Mouse (Mus musculus): ENCODE measurements around the gene Srprb. TPM values are rescaled to one million over a fixed set of nuclear protein-coding genes. Genes with fewer than 3 reads are reported as not detected.
A peak's percentile ranks its signal among the peaks of the same experiment; 100 is the strongest.

The Srprb gene
- polyA plus RNA-seq, 1 experiment, result 48.8 TPM

DNA sequence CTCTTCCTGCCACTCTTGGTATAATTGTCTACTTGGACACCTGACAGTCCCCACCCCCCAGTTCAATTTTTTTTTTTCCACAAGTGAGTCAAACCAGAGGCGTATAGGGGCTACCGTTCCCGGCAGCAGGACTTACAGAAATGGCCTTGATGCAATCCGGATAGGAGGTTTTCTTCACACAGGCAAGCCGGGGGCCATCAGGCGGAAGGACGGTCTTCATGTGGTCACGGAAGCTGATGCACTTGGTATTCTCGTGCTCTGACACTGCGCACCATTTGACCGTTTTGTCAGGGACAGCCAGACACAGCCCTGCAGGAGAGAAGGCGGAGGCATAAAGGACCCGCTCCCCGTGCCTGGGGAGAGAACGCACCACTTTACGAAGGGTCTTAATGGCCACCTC is 25.8 kb upstream of the Srprb start:
- DNase-seq, result no peak
- 84% methylated on average over 16 of the region's 16 CpGs for WGBS
- TF ChIP-seq POLR2A (IDR thresholded peaks at IDR 0.05; ENCODE audit: borderline replicate concordance, insufficient read depth, low read length) (no peak), CTCF (IDR thresholded peaks at IDR 0.05; ENCODE audit: borderline replicate concordance, insufficient read depth, low read depth, low read length) (no peak)
- Histone ChIP-seq H3K4me3 (replicated peaks; ENCODE audit: insufficient read depth, low read depth, low read length) (no peak overlapping the region), H3K27me3 (ENCODE audit: control insufficient read depth, insufficient read depth, low read length) (no peaks in the 10 kb centered on the region), H3K4me1 (ENCODE audit: control insufficient read depth, insufficient read depth, low read length) (peaks cover 3% of the 10 kb centered on the region; the same call in 1 of the 2 replicates), H3K27ac (ENCODE audit: insufficient read depth, low read length) (no peak overlapping the region)

DNA sequence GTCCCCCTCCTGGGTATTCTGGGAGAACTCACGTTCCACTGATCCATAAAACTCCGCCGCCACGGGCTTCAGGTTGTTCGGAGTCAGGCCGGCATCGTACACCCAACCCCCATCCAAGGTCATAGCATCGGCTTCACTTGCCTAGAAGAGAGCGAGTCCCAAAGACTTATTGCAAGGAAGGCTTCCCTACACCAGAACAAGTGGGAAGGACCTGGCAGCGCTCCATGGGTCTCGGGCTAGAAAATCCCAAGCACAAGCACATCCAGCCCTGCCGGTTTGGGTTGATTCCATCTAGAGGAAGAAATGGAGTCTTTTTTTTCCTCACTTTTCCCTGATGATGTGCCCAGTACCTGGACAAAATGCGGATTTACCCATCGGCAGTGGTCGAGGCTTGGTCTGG is 24.9 kb upstream of the Srprb start:
- TF ChIP-seq CTCF (IDR thresholded peaks at IDR 0.05; ENCODE audit: borderline replicate concordance, insufficient read depth, low read depth, low read length), result no peak
- TF ChIP-seq POLR2A (IDR thresholded peaks at IDR 0.05; ENCODE audit: borderline replicate concordance, insufficient read depth, low read length), result no peak
- no peak overlapping the region for H3K4me3 ChIP-seq (replicated peaks; ENCODE audit: insufficient read depth, low read depth, low read length)

DNA sequence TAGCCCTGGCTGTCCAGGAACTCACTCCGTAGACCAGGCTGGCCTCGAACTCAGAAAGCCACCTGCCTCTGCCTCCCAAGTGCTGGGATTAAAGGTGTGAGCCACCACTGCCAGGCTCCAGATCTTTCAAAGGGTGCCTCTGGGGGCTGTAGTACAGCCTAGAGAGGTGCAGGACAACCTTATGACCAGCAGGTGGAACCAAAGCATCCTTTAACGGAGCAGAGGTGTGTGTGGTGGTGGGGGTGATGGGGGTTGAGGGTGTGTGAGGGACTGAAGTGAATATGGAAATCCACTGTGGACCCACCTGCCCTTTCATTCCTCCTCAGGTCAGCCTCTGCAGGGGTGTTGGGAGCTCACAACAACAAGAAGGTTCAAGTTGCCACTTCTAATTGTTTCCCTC is 23.5 kb upstream of the Srprb start:
- no peaks in the 10 kb centered on the region; the same call in 1 of the 2 replicates for H3K4me1 ChIP-seq (ENCODE audit: control insufficient read depth, insufficient read depth, low read length)
- no peak for DNase-seq
- TF ChIP-seq CTCF (IDR thresholded peaks at IDR 0.05; ENCODE audit: borderline replicate concordance, insufficient read depth, low read depth, low read length) (peak; percentile 22; the same call in 1 of the 2 replicates), POLR2A (IDR thresholded peaks at IDR 0.05; ENCODE audit: borderline replicate concordance, insufficient read depth, low read length) (no peak)
- no peak overlapping the region for H3K27ac ChIP-seq (ENCODE audit: insufficient read depth, low read length)
- no peaks in the 10 kb centered on the region for H3K27me3 ChIP-seq (ENCODE audit: control insufficient read depth, insufficient read depth, low read length)
- no peak overlapping the region for H3K4me3 ChIP-seq (replicated peaks; ENCODE audit: insufficient read depth, low read depth, low read length)
- WGBS, result 66% methylated on average over 3 of the region's 3 CpGs

More for the DNA sequence above, 24.9 kb upstream of the Srprb start:
- no peak for DNase-seq
- Histone ChIP-seq H3K4me1 (ENCODE audit: control insufficient read depth, insufficient read depth, low read length) (peaks cover 3% of the 10 kb centered on the region; the same call in 1 of the 2 replicates), H3K27me3 (ENCODE audit: control insufficient read depth, insufficient read depth, low read length) (no peaks in the 10 kb centered on the region), H3K27ac (ENCODE audit: insufficient read depth, low read length) (no peak overlapping the region)
- WGBS, result 84% methylated on average over 15 of the region's 15 CpGs

DNA sequence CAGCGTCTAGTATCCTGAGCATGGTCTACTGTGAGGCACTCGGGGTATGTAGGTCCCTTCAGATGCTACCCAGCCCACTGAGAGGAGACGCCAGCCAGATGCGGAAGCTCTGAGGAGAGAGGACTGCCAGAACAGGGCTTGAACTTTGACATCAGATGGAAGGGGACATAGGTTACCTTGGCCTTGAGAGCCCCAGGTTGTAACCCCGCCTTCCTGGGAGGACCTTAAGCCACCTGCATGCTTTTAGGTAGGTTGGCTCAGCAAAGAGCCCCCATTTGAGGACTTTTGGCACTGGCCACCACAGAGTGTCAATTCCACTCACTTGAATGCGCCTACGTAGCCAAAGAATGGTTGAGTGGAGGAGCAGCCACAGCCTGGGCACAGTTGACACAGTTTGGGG is 22.8 kb upstream of the Srprb start:
- no peak overlapping the region for H3K27ac ChIP-seq (ENCODE audit: insufficient read depth, low read length)
- no peaks in the 10 kb centered on the region for H3K27me3 ChIP-seq (ENCODE audit: control insufficient read depth, insufficient read depth, low read length)
- no peaks in the 10 kb centered on the region for H3K4me1 ChIP-seq (ENCODE audit: control insufficient read depth, insufficient read depth, low read length)
- WGBS, result 91% methylated on average over 7 of the region's 7 CpGs
- no peak for DNase-seq
- no peak for TF ChIP-seq CTCF (IDR thresholded peaks at IDR 0.05; ENCODE audit: borderline replicate concordance, insufficient read depth, low read depth, low read length)
- no peak for TF ChIP-seq POLR2A (IDR thresholded peaks at IDR 0.05; ENCODE audit: borderline replicate concordance, insufficient read depth, low read length)
- H3K4me3 ChIP-seq (replicated peaks; ENCODE audit: insufficient read depth, low read depth, low read length), result no peak overlapping the region

DNA sequence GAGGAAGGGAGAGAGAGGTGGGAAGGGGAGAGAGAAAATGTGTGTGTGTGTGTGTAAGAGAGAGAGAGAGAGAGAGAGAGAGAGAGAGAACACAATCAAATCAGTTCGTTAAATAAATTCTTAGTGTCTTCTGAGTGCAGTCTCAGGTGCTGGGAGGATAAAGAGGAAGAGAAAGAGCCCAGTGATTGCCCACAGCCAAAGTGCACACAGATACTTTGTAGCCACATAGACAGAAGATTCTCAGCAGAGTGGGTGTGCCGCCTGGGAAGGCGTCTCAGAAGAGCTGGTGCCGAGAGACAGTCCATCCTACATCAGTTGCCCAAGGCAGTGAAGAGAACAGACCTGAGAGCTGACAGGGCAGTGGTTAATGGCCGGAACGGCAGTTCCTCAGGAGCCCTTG is 12.3 kb upstream of the Srprb start:
- Histone ChIP-seq H3K4me3 (replicated peaks; ENCODE audit: insufficient read depth, low read depth, low read length) (no peak overlapping the region), H3K27me3 (ENCODE audit: control insufficient read depth, insufficient read depth, low read length) (no peaks in the 10 kb centered on the region), H3K4me1 (ENCODE audit: control insufficient read depth, insufficient read depth, low read length) (no peaks in the 10 kb centered on the region), H3K27ac (ENCODE audit: insufficient read depth, low read length) (no peak overlapping the region)
- 85% methylated on average over 6 of the region's 6 CpGs for WGBS
- no peak for DNase-seq
- TF ChIP-seq POLR2A (IDR thresholded peaks at IDR 0.05; ENCODE audit: borderline replicate concordance, insufficient read depth, low read length), result no peak

DNA sequence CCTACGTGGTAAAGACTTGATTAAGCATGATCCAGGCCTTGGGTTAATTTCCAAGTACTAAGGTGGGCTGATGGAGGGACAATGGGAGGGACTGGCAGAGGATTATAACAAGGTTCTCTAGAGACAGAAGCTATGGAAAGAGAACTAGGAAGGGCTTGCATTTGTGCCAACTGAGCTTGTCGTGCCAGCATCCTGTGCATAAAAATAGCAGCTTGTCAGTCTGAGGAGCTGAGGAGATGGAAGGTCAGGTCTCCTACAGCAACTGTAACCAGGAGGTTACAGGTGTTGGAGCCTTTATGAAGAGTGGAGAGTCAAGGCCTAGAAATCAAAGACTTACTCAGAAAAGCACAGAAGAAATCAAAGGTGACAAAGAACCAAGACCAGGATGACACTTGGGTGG is 11.7 kb upstream of the Srprb start:
- Histone ChIP-seq H3K4me1 (ENCODE audit: control insufficient read depth, insufficient read depth, low read length) (no peaks in the 10 kb centered on the region), H3K27me3 (ENCODE audit: control insufficient read depth, insufficient read depth, low read length) (no peaks in the 10 kb centered on the region), H3K4me3 (replicated peaks; ENCODE audit: insufficient read depth, low read depth, low read length) (no peak overlapping the region), H3K27ac (ENCODE audit: insufficient read depth, low read length) (no peak overlapping the region)
- TF ChIP-seq POLR2A (IDR thresholded peaks at IDR 0.05; ENCODE audit: borderline replicate concordance, insufficient read depth, low read length) (no peak), CTCF (IDR thresholded peaks at IDR 0.05; ENCODE audit: borderline replicate concordance, insufficient read depth, low read depth, low read length) (no peak)
- no peak for DNase-seq
- 30% methylated on average over 2 of the region's 2 CpGs for WGBS

DNA sequence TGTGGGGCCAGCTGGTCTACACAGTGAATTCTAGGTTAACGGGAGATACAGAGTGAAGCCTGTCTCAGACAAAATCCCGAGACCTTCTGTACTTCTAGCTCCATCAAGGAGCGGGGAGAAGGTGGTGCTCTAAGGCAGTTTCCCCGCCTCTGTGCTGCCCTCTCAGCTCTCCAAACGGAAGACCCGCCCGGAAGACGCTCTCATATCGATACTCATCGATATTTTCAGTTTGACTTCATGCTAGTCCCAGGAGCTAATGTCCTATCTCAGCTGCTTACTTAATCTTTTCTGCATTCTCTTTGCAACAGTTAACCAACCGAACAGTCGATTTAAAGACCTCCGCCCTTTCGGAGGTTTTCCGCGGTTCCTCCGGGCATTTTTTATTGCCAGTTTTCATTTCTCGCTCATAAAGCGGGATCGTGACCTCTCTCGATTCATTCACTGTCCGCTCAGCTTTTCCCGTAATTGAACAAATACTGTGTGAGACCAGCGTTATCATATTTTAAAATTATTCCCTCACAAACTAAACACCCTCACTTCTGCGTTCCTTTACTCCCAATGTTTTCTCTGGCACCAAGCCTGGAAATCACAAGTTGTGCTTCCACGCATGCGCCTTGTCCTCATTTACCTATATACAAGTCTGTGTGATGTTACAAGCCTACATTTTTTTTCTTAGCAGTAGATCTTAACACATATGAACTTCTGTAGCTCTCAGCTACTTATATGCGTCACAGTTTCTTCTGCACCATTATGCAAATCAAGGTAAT is 10.9 kb upstream of the Srprb start:
- Histone ChIP-seq H3K4me1 (ENCODE audit: control insufficient read depth, insufficient read depth, low read length) (no peaks in the 10 kb centered on the region), H3K27ac (ENCODE audit: insufficient read depth, low read length) (no peak overlapping the region), H3K4me3 (replicated peaks; ENCODE audit: insufficient read depth, low read depth, low read length) (no peak overlapping the region), H3K27me3 (ENCODE audit: control insufficient read depth, insufficient read depth, low read length) (no peaks in the 10 kb centered on the region)
- WGBS, result 84% methylated on average over 28 of the region's 28 CpGs
- TF ChIP-seq POLR2A (IDR thresholded peaks at IDR 0.05; ENCODE audit: borderline replicate concordance, insufficient read depth, low read length) (no peak), CTCF (IDR thresholded peaks at IDR 0.05; ENCODE audit: borderline replicate concordance, insufficient read depth, low read depth, low read length) (no peak)
- no peak for DNase-seq

DNA sequence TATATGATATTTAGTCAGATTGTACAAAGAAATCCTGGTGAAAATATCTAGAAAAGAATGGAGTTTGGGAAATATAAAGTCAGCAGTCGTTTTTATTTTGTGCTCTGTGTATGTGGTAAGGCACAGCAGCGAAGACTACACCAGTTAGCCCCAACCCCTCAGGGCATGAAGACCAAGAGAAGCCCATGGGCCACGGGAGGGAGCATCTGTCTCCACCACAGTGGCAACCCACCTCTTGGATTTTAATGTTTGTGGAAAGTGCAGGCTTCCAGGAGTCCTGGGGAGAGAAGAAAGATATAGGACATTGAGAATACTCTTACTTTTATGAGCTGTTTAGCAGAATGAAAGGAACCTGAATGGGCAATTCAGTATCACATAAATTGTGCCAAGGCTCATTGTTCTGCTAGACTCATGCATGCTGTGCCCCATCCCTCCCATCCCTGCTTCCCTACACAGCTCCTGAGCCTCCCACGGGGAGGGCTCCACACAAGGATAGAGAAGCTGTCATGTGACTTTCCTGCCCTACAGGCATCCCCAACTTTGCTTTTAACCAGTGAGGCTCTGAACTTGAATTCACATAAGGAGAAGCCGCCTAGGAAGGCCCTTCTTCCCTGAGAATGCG is 7.0 kb upstream of the Srprb start:
- no peak for DNase-seq
- no peak for TF ChIP-seq POLR2A (IDR thresholded peaks at IDR 0.05; ENCODE audit: borderline replicate concordance, insufficient read depth, low read length)
- no peak for TF ChIP-seq CTCF (IDR thresholded peaks at IDR 0.05; ENCODE audit: borderline replicate concordance, insufficient read depth, low read depth, low read length)
- H3K4me3 ChIP-seq (replicated peaks; ENCODE audit: insufficient read depth, low read depth, low read length), result no peak overlapping the region
- H3K27me3 ChIP-seq (ENCODE audit: control insufficient read depth, insufficient read depth, low read length), result no peaks in the 10 kb centered on the region
- H3K4me1 ChIP-seq (ENCODE audit: control insufficient read depth, insufficient read depth, low read length), result no peaks in the 10 kb centered on the region
- WGBS, result 55% methylated on average over 6 of the region's 6 CpGs
- no peak overlapping the region for H3K27ac ChIP-seq (ENCODE audit: insufficient read depth, low read length)

Data from cerebellum, adult 2 months (tissue).